Mouse (Mus musculus): Measurements from ENCODE around the gene Nptn. TPM values are rescaled to one million over a fixed set of nuclear protein-coding genes. Genes with fewer than 3 reads are reported as not detected.

Gene Nptn
- polyA plus RNA-seq, 1 experiment = 349 TPM

DNA sequence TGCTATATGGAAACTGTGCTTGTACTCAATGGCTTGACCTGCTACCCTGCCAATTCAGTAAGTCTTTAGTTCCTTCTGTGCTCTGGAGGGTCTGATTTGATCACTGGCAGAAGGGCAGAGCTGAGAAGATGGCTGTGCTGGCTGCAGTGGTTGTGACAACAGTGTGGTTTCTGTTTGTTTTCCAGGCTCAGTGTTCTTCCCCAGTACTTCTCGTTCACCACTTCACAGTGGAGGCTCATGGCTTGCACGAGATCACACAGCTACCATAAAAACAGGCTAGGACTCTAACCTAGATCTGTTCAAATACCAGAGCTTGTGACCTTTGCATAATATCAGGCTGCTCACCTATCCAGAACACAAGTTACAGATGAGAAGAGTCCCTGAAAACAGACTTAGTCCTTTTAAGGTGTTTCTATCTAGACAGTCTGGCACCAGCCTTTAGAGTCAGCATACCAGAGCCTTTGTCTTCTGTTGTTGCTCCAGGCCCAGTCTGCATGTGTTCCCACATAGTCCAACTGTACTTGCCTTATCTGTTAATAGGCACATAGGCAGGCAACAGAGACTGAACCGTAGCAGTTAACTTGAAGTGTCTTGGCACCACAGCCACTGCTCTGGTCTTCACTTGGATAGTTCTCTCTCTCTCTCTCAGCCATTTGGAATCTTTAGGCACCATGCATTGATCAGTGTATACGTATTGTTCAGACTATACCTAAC lies 76.7 kb downstream of the Nptn start:
- no peak overlapping the region for H3K4me3 ChIP-seq
- H3K79me2 ChIP-seq (ENCODE audit: control insufficient read depth, insufficient read depth) = no peaks in the 10 kb centered on the region
- no peak for TF ChIP-seq POLR2AphosphoS2 (IDR thresholded peaks at IDR 0.05; ENCODE audit: insufficient read length, low read depth)
- peaks cover 25% of the 10 kb centered on the region for H3K36me3 ChIP-seq (ENCODE audit: control insufficient read depth, insufficient read depth)
- H3K27me3 ChIP-seq (ENCODE audit: control insufficient read depth, insufficient read depth, insufficient read length) = no peaks in the 10 kb centered on the region
- no peak overlapping the region for H3K4me2 ChIP-seq (ENCODE audit: low read depth)
- no peak overlapping the region for H3ac ChIP-seq (ENCODE audit: control insufficient read depth, insufficient read length)

DNA sequence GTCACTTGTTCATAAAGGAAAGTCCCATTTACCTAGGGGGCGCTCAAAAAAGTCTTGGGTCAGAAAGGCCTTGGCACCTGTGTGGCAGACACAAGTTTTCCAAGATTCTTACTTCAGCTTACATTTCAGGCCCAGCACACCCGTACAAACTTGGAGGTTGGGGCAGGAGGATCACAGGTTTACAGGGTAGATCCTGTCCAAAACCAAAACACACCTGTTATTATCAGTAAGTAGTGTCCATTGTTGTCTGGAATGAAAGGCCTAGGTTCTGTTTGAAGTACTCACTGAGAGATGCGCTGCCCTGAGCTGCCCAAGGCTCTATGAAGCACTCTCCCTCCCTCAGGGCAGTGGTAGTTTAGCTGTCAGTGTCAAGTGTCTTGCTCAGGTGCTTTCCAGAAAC lies 77.3 kb downstream of the Nptn start:
- no peak overlapping the region for H3K4me3 ChIP-seq
- no peaks in the 10 kb centered on the region for H3K27me3 ChIP-seq (ENCODE audit: control insufficient read depth, insufficient read depth, insufficient read length)
- H3K4me2 ChIP-seq (ENCODE audit: low read depth) = no peak overlapping the region
- no peak for TF ChIP-seq SRF (IDR thresholded peaks at IDR 0.05; ENCODE audit: control insufficient read depth, insufficient read length, low read depth)
- no peak for TF ChIP-seq POLR2A (IDR thresholded peaks at IDR 0.05; ENCODE audit: insufficient read length, low read depth)
- TF ChIP-seq MAX (IDR thresholded peaks at IDR 0.05; ENCODE audit: low read depth) = no peak
- TF ChIP-seq CEBPB (IDR thresholded peaks at IDR 0.05; ENCODE audit: insufficient read depth, poor library complexity, severe bottlenecking) = no peak
- TF ChIP-seq POLR2AphosphoS2 (IDR thresholded peaks at IDR 0.05; ENCODE audit: insufficient read length, low read depth) = no peak
- H3ac ChIP-seq (ENCODE audit: control insufficient read depth, insufficient read length) = no peak overlapping the region
- no peaks in the 10 kb centered on the region for H3K79me2 ChIP-seq (ENCODE audit: control insufficient read depth, insufficient read depth)
- H3K36me3 ChIP-seq (ENCODE audit: control insufficient read depth, insufficient read depth) = peaks cover 30% of the 10 kb centered on the region

DNA sequence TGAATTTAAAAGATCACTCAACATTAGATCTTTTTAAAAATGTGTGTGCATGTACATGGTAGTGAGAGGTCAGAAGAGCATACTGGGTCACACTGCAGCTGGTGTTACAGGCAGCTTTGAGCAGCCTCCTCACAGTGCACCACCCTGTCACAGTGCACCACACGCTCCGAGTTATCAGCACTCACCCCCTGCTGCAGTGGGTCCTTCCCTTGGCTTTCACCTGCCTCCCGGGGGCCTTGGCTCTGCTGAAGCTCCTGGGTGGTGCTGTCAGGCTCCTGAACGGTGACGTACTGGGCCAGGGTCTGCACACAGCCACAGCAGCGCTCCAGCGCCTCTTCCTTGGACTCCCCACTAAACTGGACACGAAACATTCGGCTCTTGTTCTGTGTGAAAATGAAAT lies 77.9 kb downstream of the Nptn start:
- no peak overlapping the region for H3ac ChIP-seq (ENCODE audit: control insufficient read depth, insufficient read length)
- no peak overlapping the region for H3K4me3 ChIP-seq
- TF ChIP-seq POLR2AphosphoS2 (IDR thresholded peaks at IDR 0.05; ENCODE audit: insufficient read length, low read depth) (peak; percentile 35), E2F4 (IDR thresholded peaks at IDR 0.05; ENCODE audit: insufficient read depth) (no peak)
- no peaks in the 10 kb centered on the region for H3K79me2 ChIP-seq (ENCODE audit: control insufficient read depth, insufficient read depth)
- peaks cover 28% of the 10 kb centered on the region for H3K36me3 ChIP-seq (ENCODE audit: control insufficient read depth, insufficient read depth)
- no peaks in the 10 kb centered on the region for H3K27me3 ChIP-seq (ENCODE audit: control insufficient read depth, insufficient read depth, insufficient read length)
- H3K4me2 ChIP-seq (ENCODE audit: low read depth) = no peak overlapping the region

DNA sequence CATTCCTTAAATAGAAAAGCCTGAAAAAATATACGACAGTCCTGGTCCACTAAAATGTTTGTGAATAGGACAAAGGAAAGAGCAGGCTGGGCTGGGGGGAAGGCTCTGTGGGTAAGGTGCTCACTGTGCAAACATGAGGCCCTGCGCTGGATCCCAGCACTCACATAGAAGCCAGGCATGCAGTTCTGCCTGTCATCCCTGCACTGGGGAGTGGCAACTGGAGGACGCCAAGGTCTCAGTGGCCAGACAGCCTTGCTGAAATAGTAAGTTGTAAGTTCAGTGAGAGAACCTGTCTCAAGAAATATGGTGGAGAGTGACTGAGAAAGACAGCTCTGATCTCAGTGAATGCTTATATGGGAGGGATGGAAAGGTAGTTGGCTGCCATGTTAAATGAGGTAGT lies 78.6 kb downstream of the Nptn start:
- H3K36me3 ChIP-seq (ENCODE audit: control insufficient read depth, insufficient read depth) = peaks cover 27% of the 10 kb centered on the region

DNA sequence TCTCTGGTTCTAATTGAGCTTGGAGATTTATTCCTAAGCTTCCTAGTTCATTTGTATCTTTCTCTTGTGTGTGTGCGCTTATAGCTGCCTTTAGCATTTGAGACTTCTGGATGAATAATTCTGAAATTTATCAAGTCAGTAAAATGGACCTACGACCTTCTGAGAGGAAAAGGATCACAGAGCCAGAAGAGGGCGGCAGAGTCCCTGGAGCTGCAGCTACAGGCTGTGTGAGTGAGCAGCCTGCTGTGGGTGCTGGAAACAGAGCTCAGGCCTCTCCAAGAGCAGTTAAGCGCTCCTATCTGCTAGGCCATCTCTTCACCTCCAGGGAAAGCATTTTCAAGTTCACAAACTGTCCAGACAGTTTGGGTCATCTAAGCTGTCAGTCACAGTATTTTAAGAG lies 80.0 kb downstream of the Nptn start:
- Histone ChIP-seq H3K36me3 (ENCODE audit: control insufficient read depth, insufficient read depth) (peaks cover 27% of the 10 kb centered on the region), H3K4me3 (no peak overlapping the region), H3ac (ENCODE audit: control insufficient read depth, insufficient read length) (no peak overlapping the region), H3K27me3 (ENCODE audit: control insufficient read depth, insufficient read depth, insufficient read length) (no peaks in the 10 kb centered on the region), H3K4me2 (ENCODE audit: low read depth) (no peak overlapping the region), H3K79me2 (ENCODE audit: control insufficient read depth, insufficient read depth) (no peaks in the 10 kb centered on the region)
- no peak for TF ChIP-seq REST (IDR thresholded peaks at IDR 0.05; ENCODE audit: insufficient read depth, insufficient read length)
- TF ChIP-seq MYOD1 (IDR thresholded peaks at IDR 0.05; ENCODE audit: control insufficient read depth in 1 of 3, insufficient read length in 2 of 3, low read depth in 2 of 3) = no peak
- TF ChIP-seq SRF (IDR thresholded peaks at IDR 0.05; ENCODE audit: control insufficient read depth, insufficient read length, low read depth) = no peak
- no peak for TF ChIP-seq E2F4 (IDR thresholded peaks at IDR 0.05; ENCODE audit: insufficient read depth)
- no peak for TF ChIP-seq POLR2A (IDR thresholded peaks at IDR 0.05; ENCODE audit: insufficient read length, low read depth)
- no peak for TF ChIP-seq CEBPB (IDR thresholded peaks at IDR 0.05; ENCODE audit: insufficient read depth, poor library complexity, severe bottlenecking)

More for the DNA sequence above, 78.6 kb downstream of the Nptn start:
- H3ac ChIP-seq (ENCODE audit: control insufficient read depth, insufficient read length) = no peak overlapping the region
- no peaks in the 10 kb centered on the region for H3K27me3 ChIP-seq (ENCODE audit: control insufficient read depth, insufficient read depth, insufficient read length)
- no peaks in the 10 kb centered on the region for H3K79me2 ChIP-seq (ENCODE audit: control insufficient read depth, insufficient read depth)
- TF ChIP-seq MYOG (IDR thresholded peaks at IDR 0.05; ENCODE audit: control insufficient read depth in 1 of 3, insufficient read depth in 1 of 3, insufficient read length in 2 of 3, low read depth in 2 of 3) = no peak
- TF ChIP-seq POLR2AphosphoS2 (IDR thresholded peaks at IDR 0.05; ENCODE audit: insufficient read length, low read depth) = no peak
- TF ChIP-seq MAX (IDR thresholded peaks at IDR 0.05; ENCODE audit: low read depth) = no peak
- no peak for TF ChIP-seq SRF (IDR thresholded peaks at IDR 0.05; ENCODE audit: control insufficient read depth, insufficient read length, low read depth)
- no peak for TF ChIP-seq USF1 (IDR thresholded peaks at IDR 0.05; ENCODE audit: low read depth)
- no peak for TF ChIP-seq E2F4 (IDR thresholded peaks at IDR 0.05; ENCODE audit: insufficient read depth)
- no peak for TF ChIP-seq TCF12 (IDR thresholded peaks at IDR 0.05; ENCODE audit: insufficient read depth, poor library complexity, severe bottlenecking)
- no peak for TF ChIP-seq MYOD1 (IDR thresholded peaks at IDR 0.05; ENCODE audit: control insufficient read depth in 1 of 3, insufficient read length in 2 of 3, low read depth in 2 of 3)
- no peak for TF ChIP-seq REST (IDR thresholded peaks at IDR 0.05; ENCODE audit: insufficient read depth, insufficient read length)
- no peak for TF ChIP-seq CEBPB (IDR thresholded peaks at IDR 0.05; ENCODE audit: insufficient read depth, poor library complexity, severe bottlenecking)
- TF ChIP-seq TCF3 (IDR thresholded peaks at IDR 0.05; ENCODE audit: insufficient read length, low read depth) = no peak
- no peak for TF ChIP-seq POLR2A (IDR thresholded peaks at IDR 0.05; ENCODE audit: insufficient read length, low read depth)
- no peak overlapping the region for H3K4me3 ChIP-seq
- H3K4me2 ChIP-seq (ENCODE audit: low read depth) = no peak overlapping the region

DNA sequence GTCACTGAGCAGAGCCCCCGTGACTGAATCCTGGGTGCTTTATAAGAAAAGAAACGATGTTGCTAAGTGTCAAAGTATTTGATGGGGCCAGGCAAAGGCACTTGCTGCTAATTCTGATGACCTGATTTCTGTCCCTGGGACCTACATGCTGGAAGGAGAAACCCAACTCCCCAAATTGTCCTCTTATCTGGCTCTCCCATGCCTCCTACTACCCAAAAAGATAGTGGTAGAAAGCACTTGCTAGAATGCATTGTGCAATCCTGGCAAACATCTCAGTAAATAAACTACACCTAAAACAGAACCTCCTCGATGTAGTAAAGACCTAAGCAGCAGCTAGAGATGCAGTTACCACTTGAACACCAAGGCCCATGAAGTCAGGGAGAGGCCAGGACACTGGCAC lies 80.8 kb downstream of the Nptn start:
- Histone ChIP-seq H3K4me2 (ENCODE audit: low read depth) (no peak overlapping the region), H3ac (ENCODE audit: control insufficient read depth, insufficient read length) (no peak overlapping the region), H3K4me3 (no peak overlapping the region), H3K79me2 (ENCODE audit: control insufficient read depth, insufficient read depth) (no peaks in the 10 kb centered on the region), H3K36me3 (ENCODE audit: control insufficient read depth, insufficient read depth) (peaks cover 27% of the 10 kb centered on the region), H3K27me3 (ENCODE audit: control insufficient read depth, insufficient read depth, insufficient read length) (no peaks in the 10 kb centered on the region)
- TF ChIP-seq TCF12 (IDR thresholded peaks at IDR 0.05; ENCODE audit: insufficient read depth, poor library complexity, severe bottlenecking) (no peak), E2F4 (IDR thresholded peaks at IDR 0.05; ENCODE audit: insufficient read depth) (no peak), MYOG (IDR thresholded peaks at IDR 0.05; ENCODE audit: control insufficient read depth in 1 of 3, insufficient read depth in 1 of 3, insufficient read length in 2 of 3, low read depth in 2 of 3) (no peak), POLR2A (IDR thresholded peaks at IDR 0.05; ENCODE audit: insufficient read length, low read depth) (no peak), POLR2AphosphoS2 (IDR thresholded peaks at IDR 0.05; ENCODE audit: insufficient read length, low read depth) (no peak), REST (IDR thresholded peaks at IDR 0.05; ENCODE audit: insufficient read depth, insufficient read length) (no peak), MYOD1 (IDR thresholded peaks at IDR 0.05; ENCODE audit: control insufficient read depth in 1 of 3, insufficient read length in 2 of 3, low read depth in 2 of 3) (no peak), SRF (IDR thresholded peaks at IDR 0.05; ENCODE audit: control insufficient read depth, insufficient read length, low read depth) (no peak)

Data from myocyte (in vitro differentiated cells).